ENCODE assay signal across 11 mouse cellular contexts in the genomic region with DNA sequence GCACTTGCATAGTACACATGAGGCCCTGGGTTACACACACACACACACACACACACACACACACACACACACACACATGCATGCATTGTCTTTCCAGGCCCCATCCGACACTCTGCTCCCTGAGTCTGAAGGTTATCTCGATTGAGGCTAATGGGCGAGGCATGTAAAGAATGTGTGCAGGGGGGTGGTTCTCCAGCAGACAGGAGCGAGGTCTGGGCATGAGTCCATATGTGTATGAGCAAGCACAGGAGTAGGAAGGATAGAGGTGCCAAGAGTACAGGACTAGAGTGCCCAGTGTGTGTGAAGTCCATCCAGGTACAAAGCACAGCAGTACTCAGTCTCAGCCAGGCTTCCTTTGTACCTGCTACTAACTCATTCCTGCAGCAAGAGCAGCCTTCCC.
DNase-seq lines count a peak whose midpoint lies in the region; ATAC-seq and TF ChIP-seq lines count a peak whose summit lies in the region.
"Had no signal": no experiment of that assay in that cellular context is flagged by ENCODE, and none has a peak within 500 bp of the region (broad histone marks: within the 10 kb centered on the region; RNA-seq: fewer than 3 reads in every experiment).

No protein-coding gene starts in this region.

- H3K27me3 ChIP-seq in kidney, adult 2 months (replicated peaks; ENCODE audit: control insufficient read depth, insufficient read depth, low read length): no peaks in the 10 kb centered on the region
- peaks cover 3% of the 10 kb centered on the region for H3K27me3 ChIP-seq in kidney, embryonic 15.5 days
- H3K27me3 ChIP-seq in intestine, postnatal 0 days (replicated peaks; ENCODE audit: control insufficient read depth, insufficient read depth, low read length): no peaks in the 10 kb centered on the region
- no peaks in the 10 kb centered on the region for H3K27me3 ChIP-seq in forebrain, embryonic 14.5 days (replicated peaks; ENCODE audit: control insufficient read depth, insufficient read depth, low read length)

- DNase-seq in kidney, adult 2 months: peak; percentile 13
- DNase-seq in cerebellum, postnatal 10 days: peak; percentile 2 to 11
- DNase-seq in lung, postnatal 36 days: peak; percentile 55
- DNase-seq in layer of hippocampus, adult 18-20 months (ENCODE audit: low spot score in 2 of 2): no peak
- no peak for DNase-seq in forebrain, embryonic 14.5 days (ENCODE audit: low spot score)
- DNase-seq in T-cell, adult 2 months (ENCODE audit: low spot score): no peak
- DNase-seq: thymus, adult 18-20 months had no signal

- no peaks in the 10 kb centered on the region for H3K4me1 ChIP-seq in kidney, adult 2 months (ENCODE audit: control insufficient read depth, insufficient read depth, low read length)
- H3K4me1 ChIP-seq in kidney, embryonic 15.5 days: no peaks in the 10 kb centered on the region
- H3K4me1 ChIP-seq in intestine, postnatal 0 days (replicated peaks; ENCODE audit: control insufficient read depth, insufficient read depth, low read length): no peaks in the 10 kb centered on the region
- H3K4me1 ChIP-seq in forebrain, embryonic 14.5 days (ENCODE audit: control insufficient read depth, insufficient read depth, low read length): no peaks in the 10 kb centered on the region

- H3K9ac ChIP-seq in kidney, embryonic 15.5 days: no peak overlapping the region
- no peak overlapping the region for H3K9ac ChIP-seq in intestine, postnatal 0 days (ENCODE audit: low read depth, low read length)
- no peak overlapping the region for H3K9ac ChIP-seq in forebrain, embryonic 14.5 days (ENCODE audit: low read length)

- no peak overlapping the region for H3K27ac ChIP-seq in kidney, adult 2 months (ENCODE audit: insufficient read depth, low read depth, low read length)
- H3K27ac ChIP-seq in kidney, embryonic 15.5 days: no peak overlapping the region
- no peak overlapping the region for H3K27ac ChIP-seq in intestine, postnatal 0 days (ENCODE audit: low read depth, low read length)
- H3K27ac ChIP-seq in forebrain, embryonic 14.5 days (ENCODE audit: low read depth, low read length): no peak overlapping the region
- H3K27ac ChIP-seq: left cerebral cortex, adult 2 months had no signal

- H3K4me2 ChIP-seq in kidney, embryonic 15.5 days: no peak overlapping the region
- H3K4me2 ChIP-seq in intestine, postnatal 0 days (replicated peaks; ENCODE audit: low read depth): no peak overlapping the region
- H3K4me2 ChIP-seq in forebrain, embryonic 14.5 days (ENCODE audit: low read length): no peak overlapping the region

- H3K9me3 ChIP-seq in kidney, embryonic 15.5 days (replicated peaks): no peaks in the 10 kb centered on the region
- H3K9me3 ChIP-seq in intestine, postnatal 0 days (ENCODE audit: control insufficient read depth): no peaks in the 10 kb centered on the region
- no peaks in the 10 kb centered on the region for H3K9me3 ChIP-seq in forebrain, embryonic 14.5 days (replicated peaks; ENCODE audit: control insufficient read depth, low read length)

- WGBS in kidney, adult 2 months: 40% methylated on average over 4 of the region's 4 CpGs
- 81% methylated on average over 4 of the region's 4 CpGs for WGBS in kidney, embryonic 15.5 days
- WGBS in intestine, postnatal 0 days: 38% methylated on average over 4 of the region's 4 CpGs
- 82% methylated on average over 4 of the region's 4 CpGs for WGBS in forebrain, embryonic 14.5 days

- no peak for ATAC-seq in kidney, embryonic 15.5 days (replicated peaks; ENCODE audit: low FRiP score)
- peak; percentile 88 for ATAC-seq in intestine, postnatal 0 days
- ATAC-seq in forebrain, embryonic 14.5 days: no peak

- no peak for TF ChIP-seq POLR2A in kidney, adult 2 months (IDR thresholded peaks at IDR 0.05; ENCODE audit: low read depth, low read length)

- no peak overlapping the region for H3K4me3 ChIP-seq in kidney, adult 2 months (ENCODE audit: insufficient read depth, low read depth, low read length)
- H3K4me3 ChIP-seq in kidney, embryonic 15.5 days (replicated peaks): no peak overlapping the region
- no peak overlapping the region for H3K4me3 ChIP-seq in intestine, postnatal 0 days (ENCODE audit: low read depth, low read length)
- H3K4me3 ChIP-seq in forebrain, embryonic 14.5 days (ENCODE audit: low read depth, low read length): no peak overlapping the region
- H3K4me3 ChIP-seq: left cerebral cortex, adult 2 months; myocyte had no signal

- H3K36me3 ChIP-seq in kidney, adult 2 months (ENCODE audit: control insufficient read depth, insufficient read depth, low read length): no peaks in the 10 kb centered on the region
- H3K36me3 ChIP-seq in kidney, embryonic 15.5 days: no peaks in the 10 kb centered on the region
- H3K36me3 ChIP-seq in intestine, postnatal 0 days (ENCODE audit: control insufficient read depth, insufficient read depth): no peaks in the 10 kb centered on the region
- no peaks in the 10 kb centered on the region for H3K36me3 ChIP-seq in forebrain, embryonic 14.5 days (ENCODE audit: control insufficient read depth, insufficient read depth, low read length)

- no peak for TF ChIP-seq CTCF in kidney, adult 2 months (conservative IDR thresholded peaks at IDR 0.05; ENCODE audit: insufficient read depth, insufficient read length, low read depth, low read length)
- no peak for TF ChIP-seq CTCF in intestine, postnatal 0 days (IDR thresholded peaks at IDR 0.05; ENCODE audit: low read depth)

Comparison
In these comparisons a context has a peak if more than half of its experiments do, and no peak if none do; other contexts are left out.
1. DNase-seq: peak in kidney, adult 2 months (single experiment), cerebellum, postnatal 10 days (2 of 2) and lung, postnatal 36 days (single experiment); none in layer of hippocampus, adult 18-20 months (0 of 2), forebrain, embryonic 14.5 days (single experiment) and T-cell, adult 2 months (single experiment).